Mouse (Mus musculus) gastrocnemius, postnatal 36 days (tissue): ENCODE results near the gene Rps6kc1. TPM values are rescaled to one million over a fixed set of nuclear protein-coding genes. Genes with fewer than 3 reads are reported as not detected.
A peak's percentile ranks its signal among the peaks of the same experiment; 100 is the strongest.

Experiments used
- DNase-seq, 2 experiments: peaks; one replicate each; pipeline ENCODE4 v3.0.0; 2022
- intact Hi-C: fragments of 180-260 bp; cut with DNase I; formaldehyde crosslinking; loops from one replicate; pipeline ENCODE4 v1.15.1; 2025
- total RNA-seq, 2 experiments: library from RNA; stranded (reverse); gene quantifications; 2 replicates each; pipeline ENCODE4 v1.2.3; 2021

Rps6kc1 gene
- total RNA-seq, 2 experiments from 2014 or later, result 14.9 to 18.3 TPM

DNA sequence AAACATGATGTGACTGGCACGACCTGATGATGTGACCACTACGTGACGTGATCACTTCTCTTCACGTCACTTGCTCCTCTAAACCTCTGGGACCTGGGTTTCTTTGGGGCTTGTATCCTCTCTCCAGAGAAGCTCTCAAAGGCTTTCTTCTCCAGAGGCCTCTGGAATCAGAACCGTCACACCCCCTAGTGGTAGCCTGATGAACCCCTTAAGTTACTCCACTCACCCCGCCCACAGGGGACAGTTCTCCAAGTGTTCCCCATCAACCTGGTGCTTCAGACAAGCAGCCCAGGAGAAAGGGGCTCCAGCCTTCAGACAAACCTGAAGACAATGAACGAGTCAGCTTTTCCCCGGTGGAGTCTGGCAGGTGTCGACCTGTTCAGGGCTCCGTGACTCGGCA is 216.0 kb downstream of the Rps6kc1 start:
- intact Hi-C loops, result no loop called here
- peak in 1 of 2 experiments; percentile 29 for DNase-seq

DNA sequence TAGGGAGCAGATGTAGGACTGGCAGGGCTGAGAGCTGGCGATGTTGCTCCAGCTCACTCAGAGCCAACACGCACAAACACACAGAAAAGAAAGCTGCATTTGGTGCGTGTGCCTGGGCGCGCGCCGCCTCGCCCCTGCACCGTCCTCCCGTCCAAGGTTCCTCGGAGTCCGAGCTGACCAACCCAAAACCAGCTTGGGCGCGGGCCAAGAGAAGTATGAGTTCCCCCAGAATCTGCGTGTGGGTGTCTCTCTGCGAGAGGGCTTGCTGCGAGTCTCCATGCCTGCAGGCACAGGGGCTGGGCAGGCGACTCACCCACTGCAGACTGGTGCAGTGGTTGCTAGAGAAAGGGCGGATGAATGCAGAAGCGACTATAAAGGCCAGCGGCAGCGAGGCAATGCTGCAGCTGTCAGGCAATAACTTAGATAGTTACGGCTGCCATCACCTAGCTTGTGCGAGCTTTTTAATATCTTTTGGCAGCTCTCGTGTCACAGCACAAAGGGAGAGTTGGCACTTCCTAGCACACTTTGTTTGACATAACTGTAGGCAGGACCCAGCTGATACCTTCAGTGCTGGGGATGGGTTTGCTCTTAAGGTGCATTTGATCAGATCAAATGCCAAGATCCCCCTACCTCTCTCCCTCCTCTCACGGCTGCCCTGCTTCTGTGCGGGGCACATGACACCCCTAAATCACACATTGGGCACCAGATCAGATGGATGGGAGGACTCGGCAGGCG is 220.9 kb downstream of the Rps6kc1 start:
- no peak for DNase-seq
- intact Hi-C loops, result no loop called here

GRCm38 (mm10) chr1:190683060-190683459 is 228.5 kb downstream of the Rps6kc1 start:
- intact Hi-C loops, result no loop called here
- DNase-seq, result no peak

- intact Hi-C loops, result no loop called here
These were observed 229.3 kb downstream of the Rps6kc1 start for GRCm38 (mm10) chr1:190682021-190682926.

DNA sequence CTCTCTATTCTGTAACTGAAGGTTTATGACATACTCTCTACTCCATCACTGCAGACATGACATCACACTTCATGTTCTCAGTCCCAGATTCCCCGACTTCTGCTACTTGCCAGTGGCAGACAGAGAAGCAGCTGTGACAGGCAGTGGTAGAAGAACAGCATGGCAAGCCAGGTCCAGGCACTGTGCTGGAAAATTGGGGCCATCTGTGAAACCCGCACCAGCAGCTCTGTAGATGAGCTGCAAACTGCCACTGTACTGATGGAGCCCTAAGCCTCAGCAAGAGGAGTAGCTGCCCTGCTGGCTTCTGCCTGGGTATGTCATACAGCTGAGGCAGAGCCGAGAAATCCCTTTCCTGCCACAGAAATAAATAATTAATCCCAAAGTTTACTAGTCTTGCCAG is 236.1 kb downstream of the Rps6kc1 start:
- intact Hi-C loops, result no loop called here
- DNase-seq, result no peak

More at GRCm38 (mm10) chr1:190682021-190682926, 229.3 kb downstream of the Rps6kc1 start:
- peak; percentile 13 to 22 for DNase-seq

- no peak for DNase-seq
- intact Hi-C loops, result no loop called here
These were observed 242.5 kb downstream of the Rps6kc1 start for GRCm38 (mm10) chr1:190669099-190669498.

DNA sequence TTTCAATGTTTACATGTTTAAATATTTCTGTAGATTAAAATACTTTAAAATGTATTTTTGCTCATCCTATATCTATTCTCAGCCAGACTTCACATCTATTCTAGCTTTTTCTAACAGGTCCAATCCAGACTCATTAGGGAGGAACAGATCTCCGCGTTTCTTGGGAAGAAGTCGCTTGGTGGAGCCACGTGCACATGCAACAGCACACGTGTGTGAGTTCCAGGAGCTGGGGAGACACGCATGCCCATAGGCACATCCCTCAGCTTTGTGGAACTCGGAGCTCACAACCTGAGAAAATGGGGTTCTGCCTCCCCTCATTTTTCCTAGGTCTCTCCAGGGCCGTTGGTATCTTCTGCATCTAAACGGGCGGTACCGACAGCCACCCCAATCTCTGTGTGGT is 243.7 kb downstream of the Rps6kc1 start:
- no peak for DNase-seq
- intact Hi-C loops, result no loop called here

- intact Hi-C loops, result no loop called here
- no peak for DNase-seq
These were observed 244.2 kb downstream of the Rps6kc1 start for GRCm38 (mm10) chr1:190667326-190667725.

DNA sequence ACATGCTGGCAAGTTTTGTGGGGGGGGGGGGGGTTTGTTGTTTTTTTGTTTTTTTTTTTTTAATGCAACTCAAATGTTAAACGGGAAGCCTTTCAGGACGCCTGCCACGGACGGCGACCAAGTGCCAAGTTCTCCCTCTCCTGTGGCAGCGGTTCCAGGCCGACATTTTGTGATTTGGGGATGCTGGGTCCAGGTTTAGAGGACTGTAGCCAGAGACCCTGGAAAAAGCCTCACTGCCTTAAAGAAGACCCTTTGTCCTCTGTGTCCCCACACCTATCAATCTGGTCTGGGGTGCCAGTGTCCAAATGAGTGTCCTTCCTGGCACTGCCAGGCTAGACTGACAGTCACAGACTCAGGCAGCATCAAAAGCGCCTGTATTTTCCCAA is 246.1 kb downstream of the Rps6kc1 start:
- DNase-seq, result no peak
- intact Hi-C loops, result no loop called here

DNA sequence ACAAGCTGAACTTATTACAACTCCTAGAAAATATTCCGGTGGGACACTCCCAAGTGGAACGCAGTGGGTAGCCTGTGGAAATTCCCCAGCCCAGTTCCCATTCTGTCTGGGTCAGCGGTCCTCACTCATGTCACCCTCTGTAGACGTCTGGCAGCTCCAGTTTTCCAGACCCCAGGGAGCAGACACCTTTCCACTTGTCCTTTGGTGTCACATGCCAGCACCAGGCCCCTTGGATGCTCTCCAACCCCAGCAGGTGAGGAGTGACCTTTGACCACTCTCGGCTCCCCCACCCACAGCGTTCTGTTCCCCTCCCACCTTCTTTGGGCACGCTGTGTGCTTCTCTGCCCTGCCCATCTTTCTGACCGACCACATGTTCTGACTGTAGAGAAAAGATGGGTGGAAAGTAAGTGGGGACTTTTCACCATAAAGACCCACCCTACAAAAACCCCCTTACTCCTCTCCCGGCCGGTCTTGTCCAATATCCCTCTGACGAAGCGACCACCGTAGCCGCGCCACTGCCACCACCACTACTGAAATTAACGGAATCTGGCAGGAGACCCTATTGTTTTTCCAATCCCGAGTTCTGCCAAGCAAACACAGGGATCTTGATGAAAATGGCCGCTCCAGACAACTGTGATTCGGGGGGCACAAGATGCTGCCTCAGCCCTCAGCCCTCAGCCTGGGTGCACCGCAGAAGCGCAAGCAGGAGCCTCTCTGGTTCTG is 246.6 kb downstream of the Rps6kc1 start:
- intact Hi-C loops, result no loop called here
- no peak for DNase-seq

- intact Hi-C loops, result no loop called here
- DNase-seq, result no peak
These were observed 247.6 kb downstream of the Rps6kc1 start for GRCm38 (mm10) chr1:190663996-190664395.

DNA sequence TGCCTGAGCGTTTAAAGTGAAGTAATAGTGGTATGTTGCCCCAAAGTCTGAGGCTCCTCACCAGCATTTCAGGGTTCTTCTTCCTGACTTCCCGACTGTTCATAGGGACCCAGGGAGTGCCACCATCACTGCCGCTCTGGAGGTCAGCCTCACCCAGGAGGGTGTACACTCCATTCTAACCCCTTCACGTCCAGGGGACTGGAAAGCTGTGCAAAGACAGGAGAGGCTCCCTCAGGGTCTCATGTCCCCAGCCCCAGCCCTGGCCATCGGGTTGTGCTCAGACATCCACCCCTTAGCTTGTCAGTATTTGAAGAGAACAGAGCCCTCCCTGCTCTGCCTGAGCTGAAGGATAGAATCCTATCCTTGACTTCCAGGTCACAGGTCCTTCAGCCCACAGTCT is 248.8 kb downstream of the Rps6kc1 start:
- intact Hi-C loops, result no loop called here
- no peak for DNase-seq

- intact Hi-C loops, result no loop called here
- peak in 1 of 2 experiments; percentile 6 for DNase-seq
These were observed 249.8 kb downstream of the Rps6kc1 start for GRCm38 (mm10) chr1:190661764-190662163.

DNA sequence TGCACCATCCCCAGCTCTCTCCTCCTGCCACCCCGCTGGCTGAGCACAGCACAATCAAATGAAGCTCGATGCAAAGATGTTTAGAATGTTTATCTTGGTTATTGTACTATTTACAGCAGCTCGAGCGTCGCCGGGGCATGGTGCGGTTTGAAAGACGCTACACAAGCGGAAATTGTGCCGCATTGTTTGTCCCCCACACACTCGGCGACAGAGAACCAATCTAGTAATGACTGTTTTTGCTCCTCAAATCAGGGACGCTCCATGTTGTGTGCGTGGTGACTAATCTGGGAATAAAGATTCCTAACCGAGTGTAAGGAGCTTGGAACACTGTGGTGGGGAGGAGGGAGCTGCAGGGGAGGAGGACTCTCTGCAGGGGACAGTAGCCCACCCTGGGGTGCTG is 250.3 kb downstream of the Rps6kc1 start:
- peak in 1 of 2 experiments; percentile 0 for DNase-seq
- intact Hi-C loops, result no loop called here

DNA sequence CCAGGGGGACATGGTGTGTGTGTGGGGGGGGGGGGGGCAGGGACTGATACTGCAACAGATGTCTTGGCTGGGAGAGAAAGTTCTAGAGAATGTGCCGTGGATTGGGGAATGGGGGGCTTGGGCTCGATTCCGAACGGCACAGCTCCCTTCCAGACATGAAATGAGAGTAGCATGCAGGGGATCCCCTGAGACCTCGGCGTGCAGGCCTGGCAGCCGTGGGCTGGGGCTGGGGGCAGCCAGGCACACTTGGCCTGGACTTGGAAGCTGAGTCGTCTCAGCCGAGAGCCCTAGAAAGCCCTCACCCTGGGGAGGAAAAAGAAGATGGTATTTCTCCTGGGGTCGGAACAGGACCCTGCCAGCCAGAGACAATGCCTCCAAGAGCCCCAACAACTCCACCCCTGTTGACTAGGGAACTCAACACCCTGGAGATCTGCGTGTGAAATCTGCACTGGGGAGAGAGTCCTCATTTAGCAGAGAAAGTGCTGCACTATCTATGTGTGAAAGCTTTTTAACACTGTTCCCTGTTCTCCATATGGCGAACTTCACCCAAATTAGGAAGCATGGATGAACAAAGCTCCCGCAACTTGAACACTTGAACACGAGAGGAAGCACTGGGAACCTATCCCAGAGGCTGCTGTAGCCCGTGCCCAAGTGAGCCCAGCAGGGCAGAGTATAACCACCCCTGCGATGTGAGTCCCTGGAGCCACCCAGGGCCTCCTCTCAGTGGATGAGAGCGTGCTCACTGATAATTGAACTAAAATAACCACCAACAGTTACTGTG is 251.7 kb downstream of the Rps6kc1 start:
- peak in 1 of 2 experiments; percentile 8 for DNase-seq
- intact Hi-C loops, result no loop called here

- peak in 1 of 2 experiments; percentile 2 for DNase-seq
- intact Hi-C loops, result no loop called here
These were observed 253.3 kb downstream of the Rps6kc1 start for GRCm38 (mm10) chr1:190658266-190658665.

GRCm38 (mm10) chr1:190656089-190656488 is 255.5 kb downstream of the Rps6kc1 start:
- intact Hi-C loops, result no loop called here
- DNase-seq, result peak in 1 of 2 experiments; percentile 10

DNA sequence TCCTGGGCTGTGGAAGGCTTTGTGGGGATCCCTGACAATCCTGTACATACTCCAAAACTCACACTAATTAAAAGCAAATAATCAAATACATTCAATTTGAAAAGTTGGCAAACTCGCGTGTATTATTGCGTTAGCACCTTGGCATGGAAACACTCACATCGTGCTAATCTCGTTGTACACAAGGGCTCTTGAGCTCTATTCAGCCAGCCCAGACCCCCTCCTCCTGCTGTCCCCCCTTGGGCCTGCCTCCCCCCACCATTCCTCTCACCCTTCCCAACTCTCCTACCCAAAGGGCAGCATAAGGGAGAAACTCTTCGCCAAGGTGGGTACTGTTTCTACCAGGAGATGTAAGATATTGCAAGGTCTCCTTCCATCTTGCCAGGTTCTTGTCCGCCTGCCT is 255.9 kb downstream of the Rps6kc1 start:
- intact Hi-C loops, result no loop called here
- DNase-seq, result no peak

DNA sequence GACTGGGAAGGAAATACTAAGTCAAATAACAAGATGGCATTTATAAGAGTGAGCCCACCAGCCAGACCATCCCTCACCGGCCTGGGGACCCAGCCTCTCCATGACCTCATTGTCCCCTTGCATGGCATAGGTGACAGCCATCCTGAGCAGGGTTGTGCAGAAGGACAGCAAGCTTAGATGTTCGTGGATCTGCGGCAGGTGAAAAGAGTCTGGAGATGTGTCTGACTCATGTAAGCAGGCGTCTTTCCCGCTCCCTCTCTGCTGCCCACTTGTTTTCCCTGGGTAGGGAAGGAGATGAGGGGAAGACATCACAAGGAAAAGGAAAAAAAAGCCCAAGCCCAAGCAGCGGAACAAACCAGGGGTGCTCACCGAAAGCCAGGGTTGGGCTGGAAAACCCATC is 256.5 kb downstream of the Rps6kc1 start:
- DNase-seq, result peak in 1 of 2 experiments; percentile 2
- intact Hi-C loops, result no loop called here

- peak in 1 of 2 experiments; percentile 2 for DNase-seq
- intact Hi-C loops, result no loop called here
These were observed 256.9 kb downstream of the Rps6kc1 start for GRCm38 (mm10) chr1:190654694-190655001.
